Mouse (Mus musculus): ENCODE measurements around the gene Slc4a1. TPM values are rescaled to one million over a fixed set of nuclear protein-coding genes. Genes with fewer than 3 reads are reported as not detected.

The Slc4a1 gene
- polyA plus RNA-seq, 1 experiment = 0.60 TPM

- DNase-seq (ENCODE audit: extremely low spot score in 1 of 2, low spot score in 1 of 2) = no peak
These were observed 36.5 kb downstream of the Slc4a1 start for GRCm38 (mm10) chr11:102329518-102329917.

- DNase-seq (ENCODE audit: extremely low spot score in 1 of 2, low spot score in 1 of 2) = no peak
These were observed 38.2 kb downstream of the Slc4a1 start for GRCm38 (mm10) chr11:102327839-102328238.

GRCm38 (mm10) chr11:102327250-102327649 lies 38.8 kb downstream of the Slc4a1 start:
- DNase-seq (ENCODE audit: extremely low spot score in 1 of 2, low spot score in 1 of 2) = no peak

- no peak for DNase-seq (ENCODE audit: extremely low spot score in 1 of 2, low spot score in 1 of 2)
These were observed 42.5 kb downstream of the Slc4a1 start for GRCm38 (mm10) chr11:102323516-102323915.

GRCm38 (mm10) chr11:102321931-102322330 lies 44.1 kb downstream of the Slc4a1 start:
- no peak for DNase-seq (ENCODE audit: extremely low spot score in 1 of 2, low spot score in 1 of 2)

- peak; percentile 85 to 89 for DNase-seq (ENCODE audit: extremely low spot score in 1 of 2, low spot score in 1 of 2)
These were observed 45.4 kb downstream of the Slc4a1 start for GRCm38 (mm10) chr11:102320686-102321005.

- peak; percentile 89 to 94 for DNase-seq (ENCODE audit: extremely low spot score in 1 of 2, low spot score in 1 of 2)
These were observed 45.9 kb downstream of the Slc4a1 start for GRCm38 (mm10) chr11:102319941-102320685.

- DNase-seq (ENCODE audit: extremely low spot score in 1 of 2, low spot score in 1 of 2) = peak in 1 of 2 experiments; percentile 86
These were observed 46.6 kb downstream of the Slc4a1 start, which contains the start of gene Ubtf for GRCm38 (mm10) chr11:102319410-102319792. Gene Ubtf (minus strand): TSS chr11:102319742.

GRCm38 (mm10) chr11:102318576-102319409 lies 47.2 kb downstream of the Slc4a1 start:
- no peak for DNase-seq (ENCODE audit: extremely low spot score in 1 of 2, low spot score in 1 of 2)

GRCm38 (mm10) chr11:102317901-102318575 lies 48.0 kb downstream of the Slc4a1 start:
- DNase-seq (ENCODE audit: extremely low spot score in 1 of 2, low spot score in 1 of 2) = no peak

GRCm38 (mm10) chr11:102317298-102317900 lies 48.6 kb downstream of the Slc4a1 start:
- peak in 1 of 2 experiments; percentile 56 for DNase-seq (ENCODE audit: extremely low spot score in 1 of 2, low spot score in 1 of 2)

GRCm38 (mm10) chr11:102316572-102317297 lies 49.3 kb downstream of the Slc4a1 start:
- DNase-seq (ENCODE audit: extremely low spot score in 1 of 2, low spot score in 1 of 2) = peak in 1 of 2 experiments; percentile 83

GRCm38 (mm10) chr11:102315690-102316571 lies 50.1 kb downstream of the Slc4a1 start:
- DNase-seq (ENCODE audit: extremely low spot score in 1 of 2, low spot score in 1 of 2) = no peak

GRCm38 (mm10) chr11:102314321-102314720 lies 51.7 kb downstream of the Slc4a1 start:
- DNase-seq (ENCODE audit: extremely low spot score in 1 of 2, low spot score in 1 of 2) = no peak

GRCm38 (mm10) chr11:102312586-102312985 lies 53.4 kb downstream of the Slc4a1 start:
- no peak for DNase-seq (ENCODE audit: extremely low spot score in 1 of 2, low spot score in 1 of 2)

- DNase-seq (ENCODE audit: extremely low spot score in 1 of 2, low spot score in 1 of 2) = no peak
These were observed 54.0 kb downstream of the Slc4a1 start for GRCm38 (mm10) chr11:102311966-102312365.

- no peak for DNase-seq (ENCODE audit: extremely low spot score in 1 of 2, low spot score in 1 of 2)
These were observed 55.0 kb downstream of the Slc4a1 start for GRCm38 (mm10) chr11:102310768-102311695.
